Mouse (Mus musculus) spleen, adult 18-20 months (tissue): ENCODE measurements at regions not wholly inside any gene's neighbourhood (a gene's known extent, or its start where the extent isn't known, plus 50 kb on each side); places are given as distances from the start of the nearest gene placed in this dataset.

Source experiments
- DNase-seq, 2 experiments: peaks; one replicate each; pipeline ENCODE4 v3.0.0; 2022; ENCODE audit warnings: mixed read lengths in 2 of 2

- no peak for DNase-seq
These were observed 78.6 kb downstream of the A830031A19Rik start for GRCm38 (mm10) chr11:23996250-23996649.

DNA sequence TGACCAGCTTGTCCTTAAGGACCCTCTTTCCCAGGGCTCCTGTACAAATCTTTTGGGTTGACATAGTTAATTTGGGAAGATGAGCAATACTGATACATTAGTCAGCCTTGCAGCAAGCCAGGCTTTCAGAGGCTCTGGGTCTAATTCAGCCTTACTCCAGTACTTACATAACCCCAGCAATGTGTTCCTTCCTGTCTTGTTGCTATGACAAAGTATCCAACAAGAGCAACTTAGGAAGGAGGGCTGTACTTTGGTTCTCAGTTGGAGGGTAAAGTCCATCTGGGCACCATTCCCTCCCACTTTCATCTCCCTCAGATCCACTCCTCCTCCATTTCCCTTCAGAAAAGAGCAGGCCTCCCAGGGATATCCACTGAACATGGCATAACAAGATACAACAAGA, 80.7 kb downstream of the A830031A19Rik start:
- DNase-seq: no peak

DNA sequence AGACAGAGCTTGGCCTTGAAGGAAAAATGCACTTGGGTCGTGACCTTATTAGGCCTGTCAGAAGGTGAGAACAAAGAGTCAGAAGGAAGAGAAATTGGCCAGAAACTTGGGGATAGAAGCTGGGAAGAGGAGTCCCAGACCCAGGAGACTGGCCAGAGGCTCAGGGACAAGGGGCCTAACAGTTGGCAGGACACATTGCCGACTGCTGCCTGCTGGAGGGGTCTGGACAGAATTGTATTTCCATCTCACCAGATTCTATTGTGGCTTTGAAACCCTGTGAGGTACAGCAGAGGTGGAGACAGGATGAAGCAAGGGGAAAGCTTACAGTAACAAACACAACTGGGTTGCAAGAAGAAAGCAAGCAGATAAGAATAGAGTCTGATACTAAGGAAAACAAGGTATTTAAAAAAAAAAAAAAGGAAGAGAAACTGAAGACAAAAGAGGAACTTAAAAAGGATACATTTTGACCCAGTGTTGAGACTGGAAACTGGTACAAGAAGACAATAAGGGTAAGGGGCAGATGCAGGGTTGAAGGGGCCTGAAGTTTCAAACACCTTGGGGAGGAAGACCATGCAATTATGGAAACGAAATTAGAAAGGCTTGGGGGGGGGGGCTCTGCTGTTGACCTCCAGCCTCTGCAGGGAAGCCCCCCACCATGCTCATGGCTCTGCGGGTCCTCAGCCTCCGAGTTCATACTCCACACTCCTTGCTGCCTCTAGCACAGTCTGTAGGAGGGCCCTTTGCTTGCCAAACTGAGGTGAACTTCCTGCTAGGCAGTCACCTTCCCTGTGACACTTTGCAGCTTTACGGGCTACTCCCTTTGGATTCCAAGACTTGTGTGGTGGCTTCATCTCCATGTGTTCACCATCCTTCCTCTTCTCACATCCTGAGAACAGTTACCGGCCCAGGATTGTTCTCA, 87.1 kb downstream of the A830031A19Rik start:
- peak; percentile 22 to 23 for DNase-seq

DNA sequence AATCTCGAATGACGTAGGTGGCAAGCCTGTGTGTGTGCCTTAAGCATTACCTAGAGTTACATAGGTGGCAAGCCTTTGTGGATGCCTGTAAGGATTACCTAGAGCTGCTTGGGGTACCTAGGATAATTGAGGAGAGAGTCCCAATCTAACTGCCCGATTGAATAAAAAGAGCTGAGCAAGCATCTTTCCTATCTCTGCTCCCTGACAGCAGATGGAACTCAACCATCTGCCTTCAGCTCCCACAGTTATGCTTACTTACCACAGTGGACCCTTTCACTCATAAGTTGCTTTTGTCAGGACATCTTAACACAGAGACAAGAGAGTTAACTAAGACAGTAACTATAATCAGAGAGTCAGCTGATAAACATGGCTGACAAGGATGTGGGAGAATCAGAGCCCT, 89.6 kb downstream of the A830031A19Rik start:
- DNase-seq: no peak

DNA sequence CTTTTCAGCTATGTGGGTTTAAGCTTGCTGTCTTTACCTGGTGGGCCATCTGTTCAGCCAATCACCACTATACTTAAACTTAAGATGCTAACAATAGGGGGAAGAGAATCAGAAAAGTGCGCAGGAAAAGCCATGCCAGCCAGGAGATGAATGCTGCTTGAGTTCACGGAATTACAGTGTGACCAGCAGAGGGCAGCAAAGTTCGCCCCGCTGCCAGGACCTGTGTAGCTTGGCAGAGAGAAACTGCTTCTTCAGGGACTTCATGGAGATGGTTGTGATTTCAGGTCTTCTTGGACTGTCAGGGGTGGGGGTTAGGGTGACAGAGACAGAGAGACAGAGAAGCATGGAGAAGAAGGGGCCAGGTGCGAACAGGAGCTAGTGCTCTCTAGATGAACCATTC, 84.3 kb upstream of the Papolg start:
- DNase-seq: peak; percentile 45 to 72

- DNase-seq: no peak
These were observed 83.2 kb upstream of the Papolg start for GRCm38 (mm10) chr11:23978300-23978699.

GRCm38 (mm10) chr11:23977096-23977495, 82.0 kb upstream of the Papolg start:
- no peak for DNase-seq

DNA sequence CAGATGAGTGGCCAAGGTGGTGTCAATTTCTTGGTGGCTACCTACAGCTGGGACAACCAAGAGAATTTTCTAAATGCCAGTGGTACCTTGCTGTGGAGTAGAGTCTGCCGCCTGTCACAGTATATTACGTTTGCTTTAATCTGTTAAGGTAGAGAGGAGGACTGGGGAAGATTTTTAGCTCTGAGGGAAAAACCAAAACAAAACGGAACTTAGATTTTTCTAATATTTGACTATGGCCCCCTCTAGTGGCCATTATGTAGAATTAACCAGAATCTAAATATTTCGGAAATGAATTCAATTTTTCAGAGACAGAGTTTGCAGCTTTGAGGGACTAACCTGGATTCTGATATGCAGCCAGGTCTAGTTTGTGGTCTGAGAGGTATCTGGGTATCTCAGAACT, 59.3 kb upstream of the Papolg start:
- peak in 1 of 2 experiments; percentile 11 for DNase-seq

DNA sequence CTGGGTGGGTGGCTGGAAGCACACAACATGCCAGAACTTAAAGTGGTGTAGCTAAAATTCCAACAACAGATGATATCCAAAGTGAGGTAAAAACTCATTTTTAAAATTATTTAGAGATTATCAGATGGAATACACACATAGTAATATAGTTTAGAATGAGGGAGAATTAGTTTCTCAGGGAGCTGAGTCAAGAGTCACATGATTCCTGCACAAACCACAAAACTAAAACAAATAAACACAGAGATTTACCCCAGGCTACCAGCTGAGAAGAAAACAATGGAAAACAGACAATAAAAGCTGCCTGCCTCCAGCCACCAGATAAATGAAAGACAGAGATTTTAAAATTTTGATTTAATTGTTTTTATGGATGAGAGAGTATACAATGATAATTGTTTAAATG, 50.9 kb upstream of the Papolg start:
- DNase-seq: no peak
